In genomic region chr6:53950876-53951275, GRCm38 (mm10) we compare ENCODE assay signal across 9 mouse cellular contexts. TPM values are rescaled to one million over a fixed set of nuclear protein-coding genes. Genes with fewer than 3 reads are reported as not detected.
DNase-seq lines count a peak whose midpoint lies in the region; ATAC-seq and TF ChIP-seq lines count a peak whose summit lies in the region.
"Had no signal": no experiment of that assay in that cellular context is flagged by ENCODE, and none has a peak within 500 bp of the region (broad histone marks: within the 10 kb centered on the region; RNA-seq: fewer than 3 reads in every experiment).

No protein-coding gene starts in this region.

- DNase-seq in layer of hippocampus, adult 2 months (ENCODE audit: low spot score in 2 of 2) = no peak
- DNase-seq in layer of hippocampus, adult 11-12 months (ENCODE audit: low spot score) = no peak
- peak; percentile 49 to 62 for DNase-seq in heart, postnatal 10 days
- peak; percentile 58 to 72 for DNase-seq in kidney, postnatal 25 days
- DNase-seq in cerebellum, adult 9-11 months = no peak
- DNase-seq in layer of hippocampus, adult 8-10 months (ENCODE audit: low spot score in 2 of 2) = no peak
- DNase-seq: liver, embryonic 13.5 days; thymus, postnatal 25 days had no signal

- ATAC-seq in megakaryocyte progenitor cell, adult 5-6 weeks (replicated peaks; ENCODE audit: poor library complexity) = 0 out of 2 replicates have a peak, but pooled peaks have one; percentile 37

- no peak overlapping the region for H3K4me3 ChIP-seq in layer of hippocampus, adult 2 months
- H3K4me3 ChIP-seq: liver, embryonic 13.5 days had no signal

- intact Hi-C loops in heart, postnatal 10 days (cut with DNase I) = loop anchor here (5.0 kb wide), 2 partner anchors 44 to 79 kb away; no protein-coding TSS in a partner anchor

- TF ChIP-seq CTCF in layer of hippocampus, adult 2 months (conservative IDR thresholded peaks at IDR 0.05) = no peak

- H3K27ac ChIP-seq in layer of hippocampus, adult 2 months = peak overlapping the region; percentile 47
- H3K27ac ChIP-seq: liver, embryonic 13.5 days had no signal

RNA-seq across cellular contexts. Expression of gene Cpvl, which starts 27.6 kb away (rescaled TPM):
- not detected for total RNA-seq in layer of hippocampus, adult 2 months (2021)
- not detected for total RNA-seq in heart, postnatal 10 days (2021)
- not detected in 2 replicates for total RNA-seq in megakaryocyte progenitor cell, adult 5-6 weeks (2015)
- 0.17 TPM in 1 of 2 replicates, not detected in the other for total RNA-seq in megakaryocyte progenitor cell, adult 5-6 weeks (2017)
- total RNA-seq in layer of hippocampus, adult 8-10 months (2022) = not detected

Comparison
In these comparisons a context has a peak if more than half of its experiments do, and no peak if none do; other contexts are left out.
1. DNase-seq: peak in heart, postnatal 10 days (2 of 2) and kidney, postnatal 25 days (2 of 2); none in layer of hippocampus, adult 2 months (0 of 2), layer of hippocampus, adult 11-12 months (single experiment), cerebellum, adult 9-11 months (single experiment) and layer of hippocampus, adult 8-10 months (0 of 2).